Mouse (Mus musculus) CH12.LX (cell line): ENCODE measurements at regions not wholly inside any gene's neighbourhood (a gene's known extent, or its start where the extent isn't known, plus 50 kb on each side); places are given as distances from the start of the nearest gene placed in this dataset.
A peak's percentile ranks its signal among the peaks of the same experiment; 100 is the strongest.

Experiments used
- DNase-seq: peaks from one replicate; pipeline ENCODE4 v3.0.0-alpha.2; 2013; ENCODE audit errors: extremely low read depth
- H3K27ac ChIP-seq: 2 replicates; pipeline ENCODE4 v1.5.1; 2012; ENCODE audit warnings: low read depth, mild to moderate bottlenecking, control low read depth, moderate library complexity; ENCODE audit not compliant: insufficient read depth
- H3K27me3 ChIP-seq: replicated peaks from 2 replicates; pipeline ENCODE3; 2012; ENCODE audit warnings: inconsistent platforms
- H3K36me3 ChIP-seq, 2 experiments: replicated peaks in 1 of 2; 2 replicates each; pipeline versions ENCODE3 to v1.6.1; 2012; ENCODE audit warnings: inconsistent platforms in 1 of 2, low read length in 1 of 2, mild to moderate bottlenecking in 1 of 2, mixed read lengths in 1 of 2, moderate library complexity in 1 of 2; ENCODE audit not compliant: control insufficient read depth in 1 of 2, insufficient read depth in 1 of 2
- H3K4me1 ChIP-seq, 2 experiments: 2 replicates each; pipeline ENCODE4 v1.6.1; 2012; ENCODE audit warnings: inconsistent platforms in 1 of 2, moderate library complexity in 1 of 2; ENCODE audit not compliant: insufficient read depth in 2 of 2, control insufficient read depth in 1 of 2
- H3K4me2 ChIP-seq: 2 replicates; pipeline ENCODE4 v1.6.1; 2012; ENCODE audit warnings: low read depth, mild to moderate bottlenecking, control low read depth; ENCODE audit not compliant: poor library complexity, insufficient read depth, severe bottlenecking
- H3K4me3 ChIP-seq, 3 experiments: fragments of 150-350 bp in 1 of 3; sonication (generic) in 1 of 3; replicated peaks in 1 of 3; 2 replicates each; pipeline versions ENCODE3 to v1.5.1; 2011 to 2012; ENCODE audit warnings: low read depth in 2 of 3, low read length in 2 of 3, mild to moderate bottlenecking in 2 of 3, moderate library complexity in 2 of 3, control low read depth in 1 of 3, improper control_type of control experiment in 1 of 3, inconsistent platforms in 1 of 3, mixed read lengths in 1 of 3; ENCODE audit not compliant: poor library complexity in 1 of 3
- H3K79me2 ChIP-seq: replicated peaks from 2 replicates; pipeline ENCODE4 v1.6.1; 2012; ENCODE audit warnings: mild to moderate bottlenecking, moderate library complexity; ENCODE audit not compliant: control insufficient read depth, poor library complexity, insufficient read depth, severe bottlenecking; ENCODE audit errors: extremely low read depth
- H3K9ac ChIP-seq: 2 replicates; pipeline ENCODE4 v1.6.1; 2012; ENCODE audit warnings: low read depth, mild to moderate bottlenecking, control low read depth, moderate library complexity; ENCODE audit not compliant: insufficient read depth
- H3K9me3 ChIP-seq: replicated peaks from 2 replicates; pipeline ENCODE3; 2012; ENCODE audit warnings: low read length, inconsistent platforms, mixed read lengths
- BHLHE40 ChIP-seq: IDR thresholded peaks from 2 replicates; pipeline ENCODE4 v1.6.1; 2011; ENCODE audit warnings: mild to moderate bottlenecking, low read depth, low read length, improper control_type of control experiment
- CHD1 ChIP-seq: IDR thresholded peaks from 2 replicates; pipeline ENCODE4 v1.6.1; 2012; ENCODE audit warnings: low read depth, low read length, improper control_type of control experiment, inconsistent platforms
- CHD2 ChIP-seq: IDR thresholded peaks from 2 replicates; pipeline ENCODE4 v1.6.1; 2011; ENCODE audit warnings: low read length, improper control_type of control experiment
- CTCF ChIP-seq, 2 experiments: IDR thresholded peaks in 1 of 2; conservative IDR thresholded peaks in 1 of 2; 2 replicates each; pipeline ENCODE4 v1.5.1; 2011 to 2012; ENCODE audit warnings: low read depth in 2 of 2, low read length in 2 of 2, improper control_type of control experiment in 1 of 2, inconsistent platforms in 1 of 2, mild to moderate bottlenecking in 1 of 2, moderate library complexity in 1 of 2
- EP300 ChIP-seq: IDR thresholded peaks from 2 replicates; pipeline ENCODE4 v1.6.1; 2011; ENCODE audit warnings: low read length, improper control_type of control experiment
- ETS1 ChIP-seq: conservative IDR thresholded peaks from 2 replicates; pipeline ENCODE4 v1.6.1; 2012; ENCODE audit warnings: low read depth, mild to moderate bottlenecking, inconsistent platforms, low read length, improper control_type of control experiment, moderate library complexity
- GABPA ChIP-seq: IDR thresholded peaks from 2 replicates; pipeline ENCODE4 v1.6.1; 2012; ENCODE audit warnings: low read depth, low read length, improper control_type of control experiment, inconsistent platforms; ENCODE audit not compliant: insufficient replicate concordance
- HCFC1 ChIP-seq: IDR thresholded peaks from 2 replicates; pipeline ENCODE4 v1.6.1; 2012; ENCODE audit warnings: low read depth, mild to moderate bottlenecking, inconsistent platforms, low read length, improper control_type of control experiment
- IRF4 ChIP-seq: IDR thresholded peaks from 2 replicates; pipeline ENCODE4 v1.6.1; 2014; ENCODE audit warnings: low read depth, mild to moderate bottlenecking, inconsistent platforms, low read length, improper control_type of control experiment
- JUN ChIP-seq: IDR thresholded peaks from 2 replicates; pipeline ENCODE4 v1.6.1; 2011; ENCODE audit warnings: low read depth, mild to moderate bottlenecking, low read length, improper control_type of control experiment, moderate library complexity; ENCODE audit not compliant: insufficient read depth
- MAZ ChIP-seq: IDR thresholded peaks from 2 replicates; pipeline ENCODE4 v1.6.1; 2012; ENCODE audit warnings: low read depth, mild to moderate bottlenecking, inconsistent platforms, low read length, improper control_type of control experiment, moderate library complexity
- MXI1 ChIP-seq: IDR thresholded peaks from 2 replicates; pipeline ENCODE4 v1.6.1; 2011; ENCODE audit warnings: mild to moderate bottlenecking, low read depth, low read length, improper control_type of control experiment
- MYC ChIP-seq: IDR thresholded peaks from 2 replicates; pipeline ENCODE4 v1.6.1; 2011; ENCODE audit warnings: low read depth, mild to moderate bottlenecking, improper control_type of control experiment, low read length
- NELFE ChIP-seq: IDR thresholded peaks from 2 replicates; pipeline ENCODE4 v1.6.1; 2011; ENCODE audit warnings: low read depth, low read length, improper control_type of control experiment
- NRF1 ChIP-seq: IDR thresholded peaks from 2 replicates; pipeline ENCODE4 v1.6.1; 2014; ENCODE audit warnings: low read depth, mild to moderate bottlenecking, inconsistent platforms, low read length, improper control_type of control experiment, moderate library complexity
- PAX5 ChIP-seq: IDR thresholded peaks from 2 replicates; pipeline ENCODE4 v1.6.1; 2012; ENCODE audit warnings: low read length, inconsistent platforms, mixed read lengths
- POLR2A ChIP-seq: IDR thresholded peaks from 2 replicates; pipeline ENCODE4 v1.6.1; 2011; ENCODE audit warnings: low read depth, mild to moderate bottlenecking, improper control_type of control experiment, low read length
- POLR2AphosphoS2 ChIP-seq: IDR thresholded peaks from 2 replicates; pipeline ENCODE4 v1.6.1; 2011; ENCODE audit warnings: low read depth, low read length, improper control_type of control experiment
- RAD21 ChIP-seq: IDR thresholded peaks from 2 replicates; pipeline ENCODE4 v1.6.1; 2011; ENCODE audit warnings: low read depth, mild to moderate bottlenecking, low read length, improper control_type of control experiment, moderate library complexity
- RCOR1 ChIP-seq: conservative IDR thresholded peaks from 2 replicates; pipeline ENCODE4 v1.6.1; 2012; ENCODE audit warnings: low read depth, mild to moderate bottlenecking, inconsistent platforms, low read length, improper control_type of control experiment
- SIN3A ChIP-seq: IDR thresholded peaks from 2 replicates; pipeline ENCODE4 v1.6.1; 2012; ENCODE audit warnings: low read length, improper control_type of control experiment, inconsistent platforms
- TBP ChIP-seq: conservative IDR thresholded peaks from 2 replicates; pipeline ENCODE4 v1.6.1; 2011; ENCODE audit warnings: low read depth, low read length, improper control_type of control experiment
- UBTF ChIP-seq: IDR thresholded peaks from 2 replicates; pipeline ENCODE4 v1.6.1; 2012; ENCODE audit warnings: low read depth, mild to moderate bottlenecking, inconsistent platforms, low read length, improper control_type of control experiment, moderate library complexity
- USF1 ChIP-seq: IDR thresholded peaks from 2 replicates; pipeline ENCODE4 v1.6.1; 2014; ENCODE audit warnings: low read depth, mild to moderate bottlenecking, inconsistent platforms, low read length, improper control_type of control experiment
- USF2 ChIP-seq: conservative IDR thresholded peaks from 2 replicates; pipeline ENCODE4 v1.6.1; 2011; ENCODE audit warnings: low read depth, low read length, improper control_type of control experiment
- ZC3H11A ChIP-seq: IDR thresholded peaks from 2 replicates; pipeline ENCODE4 v1.6.1; 2012; ENCODE audit warnings: low read depth, mild to moderate bottlenecking, inconsistent platforms, low read length, improper control_type of control experiment
- dilution Hi-C: fragments of 300-500 bp; cut with MboI; formaldehyde crosslinking; loops from 2 replicates; pipeline ENCODE4 v1.14.3; 2020; ENCODE audit warnings: low sequenced_read_pairs; ENCODE audit not compliant: extremely low pct_unique_long_range_greater_than_20kb, extremely low pct_ligation_motif_present
- in situ Hi-C: fragments of 300-500 bp; cut with MboI; formaldehyde crosslinking; loops from 3 replicates; pipeline ENCODE4 v1.14.3; 2019; ENCODE audit warnings: low sequenced_read_pairs, low pct_ligation_motif_present, low pct_unique_long_range_greater_than_20kb, mixed read lengths

DNA sequence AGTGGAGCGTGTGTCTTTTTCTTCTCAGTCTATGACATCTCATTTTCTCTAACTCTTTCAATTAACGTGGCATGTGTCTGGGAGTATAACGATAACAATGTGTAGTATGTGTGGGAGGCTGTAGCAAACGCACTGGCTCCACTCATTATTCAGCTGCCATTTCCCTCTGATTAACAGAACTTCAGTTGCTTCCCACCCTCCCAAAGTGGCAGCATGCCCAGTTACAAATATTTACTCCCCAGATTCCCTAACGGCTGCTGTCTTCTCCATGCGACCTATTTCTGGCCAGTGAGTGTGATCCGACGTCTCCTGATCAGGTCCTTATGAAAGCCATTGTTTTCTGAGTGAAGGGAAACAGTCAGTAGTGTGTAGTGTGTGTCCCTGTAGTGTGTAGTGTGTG is 88.2 kb downstream of the Vcpkmt start:
- Histone ChIP-seq H3K79me2 (no peaks in the 10 kb centered on the region), H3K4me2 (no peak overlapping the region), H3K4me3 (no peak overlapping the region), H3K4me1 (peaks cover 0 to 10% of the 10 kb centered on the region in 2 experiments; a peak in 2 of 4 replicates), H3K27ac (no peak overlapping the region), H3K9me3 (no peaks in the 10 kb centered on the region), H3K9ac (no peak overlapping the region), H3K36me3 (no peaks in the 10 kb centered on the region), H3K27me3 (no peaks in the 10 kb centered on the region)
- dilution Hi-C loops, result no loop called here
- no peak for DNase-seq
- TF ChIP-seq USF2, result no peak
- no peak for TF ChIP-seq POLR2A
- TF ChIP-seq ETS1, result no peak
- in situ Hi-C loops, result no loop called here

DNA sequence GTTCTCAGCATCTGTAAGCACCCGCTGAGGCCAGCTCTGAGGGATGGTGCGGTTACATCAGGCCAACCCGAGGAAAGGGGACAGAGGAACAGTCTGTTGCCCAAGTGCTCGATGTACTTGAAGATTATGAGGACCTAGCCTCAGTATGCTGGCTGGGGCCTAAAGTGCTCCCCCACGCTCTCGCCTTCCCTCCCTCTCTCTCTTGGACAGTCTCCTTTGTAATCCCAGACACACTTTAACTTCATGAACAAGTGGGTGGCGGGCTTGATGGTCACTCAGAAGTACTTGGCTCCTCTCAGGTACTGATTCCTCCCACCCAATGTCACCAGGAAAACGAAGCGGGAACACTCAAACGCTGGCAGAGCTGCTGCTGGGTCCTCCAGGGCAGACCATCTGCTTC is 93.1 kb downstream of the Vcpkmt start:
- H3K36me3 ChIP-seq, result peaks cover 0 to 1% of the 10 kb centered on the region in 2 experiments
- H3K4me3 ChIP-seq, result no peak overlapping the region
- no peak overlapping the region for H3K27ac ChIP-seq
- dilution Hi-C loops (no loop called here), in situ Hi-C loops (no loop called here)
- no peak overlapping the region for H3K9ac ChIP-seq
- no peaks in the 10 kb centered on the region for H3K9me3 ChIP-seq
- no peak for TF ChIP-seq ZC3H11A
- no peak for TF ChIP-seq CTCF (conservative IDR thresholded peaks at IDR 0.05 in 1 of 2, IDR thresholded peaks at IDR 0.05 in 1 of 2; ENCODE audit: low read depth in 2 of 2, low read length in 2 of 2)
- TF ChIP-seq RCOR1, result no peak
- no peak for TF ChIP-seq NRF1
- TF ChIP-seq GABPA, result no peak
- TF ChIP-seq IRF4, result no peak
- TF ChIP-seq USF1, result no peak
- TF ChIP-seq SIN3A, result no peak
- no peak for TF ChIP-seq MYC
- no peaks in the 10 kb centered on the region for H3K79me2 ChIP-seq
- no peaks in the 10 kb centered on the region for H3K27me3 ChIP-seq
- no peak for DNase-seq
- no peak overlapping the region for H3K4me2 ChIP-seq
- H3K4me1 ChIP-seq, result peaks cover 6 to 21% of the 10 kb centered on the region in 2 experiments

DNA sequence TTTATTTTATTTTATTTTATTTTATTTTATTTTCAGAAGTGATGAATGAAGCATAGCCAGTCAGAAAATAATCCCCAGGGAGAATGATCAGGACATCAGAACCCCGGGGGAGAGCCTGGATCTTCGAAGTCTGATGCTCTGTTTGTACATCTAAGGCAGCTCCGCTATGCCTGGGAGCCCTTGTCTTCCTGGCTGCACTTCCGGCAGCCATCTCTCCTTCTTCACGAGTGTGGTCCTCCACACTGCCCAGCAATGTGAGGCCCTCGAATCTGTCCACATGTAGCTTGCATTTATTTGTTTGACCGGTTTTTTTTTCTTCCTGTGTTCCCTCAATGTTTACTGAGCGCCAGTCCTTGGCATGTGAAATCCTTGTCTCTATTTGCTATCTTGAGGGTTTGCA is 95.9 kb downstream of the Vcpkmt start:
- Histone ChIP-seq H3K4me3 (no peak overlapping the region), H3K4me2 (peak overlapping the region; percentile 63; the same call in 1 of the 2 replicates), H3K27ac (no peak overlapping the region), H3K9me3 (peaks cover 9% of the 10 kb centered on the region), H3K79me2 (no peaks in the 10 kb centered on the region), H3K4me1 (peaks cover 6 to 28% of the 10 kb centered on the region in 2 experiments), H3K36me3 (peaks cover 0 to 1% of the 10 kb centered on the region in 2 experiments), H3K27me3 (no peaks in the 10 kb centered on the region), H3K9ac (no peak overlapping the region)
- no peak for DNase-seq
- in situ Hi-C loops (no loop called here), dilution Hi-C loops (no loop called here)
- TF ChIP-seq BHLHE40 (no peak), HCFC1 (no peak), JUN (no peak), RCOR1 (no peak), TBP (no peak), NELFE (no peak), POLR2AphosphoS2 (no peak), CHD1 (no peak), RAD21 (no peak), CHD2 (no peak), MYC (no peak), EP300 (no peak), MXI1 (no peak), SIN3A (no peak), NRF1 (no peak), UBTF (no peak), PAX5 (no peak), POLR2A (no peak), MAZ (no peak)
